Mouse (Mus musculus) limb, embryonic 14.5 days (tissue): ENCODE data around the gene Htra3. TPM values are rescaled to one million over a fixed set of nuclear protein-coding genes. Genes with fewer than 3 reads are reported as not detected.
A peak's percentile ranks its signal among the peaks of the same experiment; 100 is the strongest.

Experiments used
- ATAC-seq: fragments of 200-750 bp; cut with Nextera tagmentation; 2 replicates; pipeline ENCODE4 v1.8.0; 2017; ENCODE audit warnings: low read depth, moderate number of reproducible peaks, moderate TSS enrichment; ENCODE audit not compliant: low FRiP score
- DNase-seq: peaks from one replicate; pipeline ENCODE4 v3.0.0-alpha.2; 2015; ENCODE audit warnings: low spot score
- H3K27ac ChIP-seq: fragments of 300-500 bp; sonication (generic); replicated peaks from 2 replicates; pipeline ENCODE4 v1.5.1; 2014; ENCODE audit warnings: low read depth, mild to moderate bottlenecking, low read length, moderate library complexity, mixed read lengths
- H3K27me3 ChIP-seq: fragments of 300-500 bp; sonication (generic); 2 replicates; pipeline ENCODE4 v1.6.1; 2014; ENCODE audit warnings: low read length, mixed read lengths; ENCODE audit not compliant: control insufficient read depth, insufficient read depth
- H3K36me3 ChIP-seq: fragments of 300-500 bp; sonication (generic); 2 replicates; pipeline ENCODE4 v1.6.1; 2014; ENCODE audit warnings: mild to moderate bottlenecking, low read length, moderate library complexity, mixed read lengths; ENCODE audit not compliant: control insufficient read depth, insufficient read depth
- H3K4me1 ChIP-seq: fragments of 300-500 bp; sonication (generic); 2 replicates; pipeline ENCODE4 v1.6.1; 2014; ENCODE audit warnings: antibody characterized with exemption, low read length, mixed read lengths; ENCODE audit not compliant: control insufficient read depth, insufficient read depth
- H3K4me2 ChIP-seq: fragments of 300-500 bp; sonication (generic); replicated peaks from 2 replicates; pipeline ENCODE4 v1.6.1; 2014; ENCODE audit warnings: low read depth, mild to moderate bottlenecking, low read length, moderate library complexity; ENCODE audit not compliant: severe bottlenecking
- H3K4me3 ChIP-seq: fragments of 300-500 bp; sonication (generic); replicated peaks from 2 replicates; pipeline ENCODE4 v1.5.1; 2014; ENCODE audit warnings: low read length
- H3K9ac ChIP-seq: fragments of 300-500 bp; sonication (generic); 2 replicates; pipeline ENCODE4 v1.6.1; 2014; ENCODE audit warnings: mild to moderate bottlenecking, low read depth, low read length, moderate library complexity; ENCODE audit not compliant: severe bottlenecking
- H3K9me3 ChIP-seq: fragments of 300-500 bp; sonication (generic); 2 replicates; pipeline ENCODE4 v1.6.1; 2016; ENCODE audit warnings: low read length; ENCODE audit not compliant: control insufficient read depth
- POLR2A ChIP-seq: fragments of 200-500 bp; IDR thresholded peaks from 2 replicates; pipeline ENCODE4 v1.8.0; 2012; ENCODE audit warnings: inconsistent platforms, mild to moderate bottlenecking, moderate library complexity, borderline replicate concordance; ENCODE audit not compliant: insufficient read depth, insufficient read length; ENCODE audit errors: extremely low read depth
- WGBS: fragments of 180-500 bp; shearing (Covaris S2); extraction: QIAGEN DNeasy Blood & Tissue Kit; methylation state at CpG from one replicate; pipeline ENCODE4 v1.1.7; 2014; 5-methylcytosine and 5-hydroxymethylcytosine counted together
- polyA plus RNA-seq, 2 experiments: library from polyadenylated mRNA; depleted of rRNA in 1 of 2; stranded (reverse) in 1 of 2; unstranded in 1 of 2; fragments of >200 nt; fragmentation: Nextera tagmentation in 1 of 2; extraction: Ambion mirVana in 1 of 2; gene quantifications; 2 replicates each; pipeline versions ENCODE4 v1.2.1 to v1.2.3; 2012 to 2014

The Htra3 gene
- polyA plus RNA-seq, 2 experiments: 48.8 to 59.2 TPM

- no peak overlapping the region for H3K4me2 ChIP-seq
- H3K27ac ChIP-seq: peak overlapping the region; percentile 71
- H3K36me3 ChIP-seq: 0 out of 2 replicates have a peak, but pooled peaks cover 6% of the 10 kb centered on the region
- H3K4me3 ChIP-seq: no peak overlapping the region
- H3K9me3 ChIP-seq: no peaks in the 10 kb centered on the region
- ATAC-seq: no peak
- peaks cover 32% of the 10 kb centered on the region for H3K4me1 ChIP-seq
- no peaks in the 10 kb centered on the region for H3K27me3 ChIP-seq
- DNase-seq: no peak
- no peak for TF ChIP-seq POLR2A
- H3K9ac ChIP-seq: no peak overlapping the region
- WGBS: 89% methylated on average over 7 of the region's 7 CpGs
These were observed 69.2 kb downstream of the Htra3 start for GRCm38 (mm10) chr5:35610381-35610780.

- no peak overlapping the region for H3K4me2 ChIP-seq
- H3K36me3 ChIP-seq: peaks cover 9% of the 10 kb centered on the region; the same call in 1 of the 2 replicates
- no peak for TF ChIP-seq POLR2A
- ATAC-seq: no peak
- WGBS: 69% methylated on average over 2 of the region's 2 CpGs
- no peak overlapping the region for H3K4me3 ChIP-seq
- H3K27me3 ChIP-seq: no peaks in the 10 kb centered on the region
- H3K27ac ChIP-seq: peak overlapping the region; percentile 71
- no peak for DNase-seq
- H3K9ac ChIP-seq: no peak overlapping the region
- peaks cover 32% of the 10 kb centered on the region for H3K4me1 ChIP-seq
- H3K9me3 ChIP-seq: no peaks in the 10 kb centered on the region
These were observed 69.6 kb downstream of the Htra3 start for GRCm38 (mm10) chr5:35609971-35610370.

GRCm38 (mm10) chr5:35609381-35609780 lies 70.2 kb downstream of the Htra3 start:
- no peak overlapping the region for H3K9ac ChIP-seq
- H3K27ac ChIP-seq: peak overlapping the region; percentile 77
- no peak overlapping the region for H3K4me2 ChIP-seq
- ATAC-seq: peak; percentile 94
- DNase-seq: peak; percentile 92
- 21% methylated on average over 12 of the region's 12 CpGs for WGBS
- no peak for TF ChIP-seq POLR2A
- H3K36me3 ChIP-seq: peaks cover 13% of the 10 kb centered on the region; the same call in 1 of the 2 replicates
- H3K27me3 ChIP-seq: no peaks in the 10 kb centered on the region
- H3K4me3 ChIP-seq: no peak overlapping the region
- no peaks in the 10 kb centered on the region for H3K9me3 ChIP-seq
- H3K4me1 ChIP-seq: peaks cover 32% of the 10 kb centered on the region

GRCm38 (mm10) chr5:35608559-35608958 lies 71.0 kb downstream of the Htra3 start:
- no peak for TF ChIP-seq POLR2A
- Histone ChIP-seq H3K27me3 (no peaks in the 10 kb centered on the region), H3K9me3 (no peaks in the 10 kb centered on the region), H3K4me3 (no peak overlapping the region), H3K27ac (peak overlapping the region; percentile 77), H3K36me3 (peaks cover 13% of the 10 kb centered on the region; the same call in 1 of the 2 replicates), H3K9ac (peak overlapping the region; percentile 16; the same call in 1 of the 2 replicates), H3K4me1 (peaks cover 32% of the 10 kb centered on the region), H3K4me2 (no peak overlapping the region)
- ATAC-seq (no peak), DNase-seq (no peak)
- 70% methylated on average over 5 of the region's 5 CpGs for WGBS

GRCm38 (mm10) chr5:35607784-35608183 lies 71.8 kb downstream of the Htra3 start:
- ATAC-seq (no peak), DNase-seq (no peak)
- TF ChIP-seq POLR2A: no peak
- H3K4me2 ChIP-seq: no peak overlapping the region
- no peak overlapping the region for H3K9ac ChIP-seq
- 76% methylated on average over 6 of the region's 7 CpGs for WGBS
- H3K27ac ChIP-seq: peak overlapping the region; percentile 77; the same call in 1 of the 2 replicates
- H3K36me3 ChIP-seq: peaks cover 17% of the 10 kb centered on the region
- no peak overlapping the region for H3K4me3 ChIP-seq
- H3K27me3 ChIP-seq: no peaks in the 10 kb centered on the region
- H3K9me3 ChIP-seq: no peaks in the 10 kb centered on the region
- H3K4me1 ChIP-seq: peaks cover 32% of the 10 kb centered on the region
